Mouse (Mus musculus): Measurements from ENCODE around the gene Pik3ap1.

DNA sequence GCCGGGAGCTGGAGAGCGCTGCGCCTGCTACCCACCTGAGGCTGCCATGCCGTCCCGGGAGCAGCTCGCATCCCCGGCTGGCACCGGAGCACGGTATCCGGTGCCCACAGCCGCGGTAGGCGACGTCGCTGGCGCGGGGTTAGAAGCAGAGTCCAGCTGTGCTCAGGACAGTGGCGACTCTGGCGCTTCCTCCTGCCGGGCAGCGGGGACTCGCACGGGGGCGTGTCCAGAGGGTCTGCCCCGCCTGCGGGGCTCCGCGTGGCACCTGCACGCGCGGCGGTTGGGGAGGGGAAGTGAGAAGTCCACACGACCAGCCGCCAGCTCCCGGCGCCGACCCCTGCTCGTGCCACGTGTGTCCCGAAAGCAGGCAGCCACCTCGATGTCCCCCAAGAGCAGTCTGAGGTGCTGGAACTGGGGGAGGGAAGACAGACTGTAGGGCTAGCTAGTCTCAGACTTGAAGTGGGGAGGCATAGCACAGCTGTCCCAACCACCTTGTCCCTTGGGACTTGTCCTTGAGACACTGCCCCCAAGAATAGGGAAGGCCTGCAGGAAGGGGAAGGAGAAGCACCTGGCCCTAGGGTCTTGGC, at the start of gene Pik3ap1:
- TF ChIP-seq CTCF (IDR thresholded peaks at IDR 0.05; ENCODE audit: low read depth, low read length): no peak
- no peak for TF ChIP-seq GATA2 (IDR thresholded peaks at IDR 0.05; ENCODE audit: borderline replicate concordance, low read depth, low read length)
